Mouse (Mus musculus) kidney, postnatal 0 days (tissue): ENCODE data around the gene Hspa12b. TPM values are rescaled to one million over a fixed set of nuclear protein-coding genes. Genes with fewer than 3 reads are reported as not detected.

Experiments used
- ATAC-seq: fragments of 200-750 bp; cut with Nextera tagmentation; replicated peaks from 2 replicates; pipeline ENCODE4 v1.8.0; 2017; ENCODE audit warnings: low read depth, moderate number of reproducible peaks, moderate TSS enrichment, moderate library complexity; ENCODE audit not compliant: low FRiP score
- DNase-seq: peaks from one replicate; pipeline ENCODE4 v3.0.0-alpha.2; 2016; ENCODE audit warnings: low spot score
- H3K27ac ChIP-seq: fragments of 300-500 bp; sonication (generic); 2 replicates; pipeline ENCODE4 v1.5.1; 2014; ENCODE audit warnings: mild to moderate bottlenecking
- H3K27me3 ChIP-seq: fragments of 300-500 bp; sonication (generic); 2 replicates; pipeline ENCODE4 v1.6.1; 2014; ENCODE audit warnings: low read length, mixed read lengths; ENCODE audit not compliant: insufficient read depth
- H3K36me3 ChIP-seq: fragments of 300-500 bp; sonication (generic); 2 replicates; pipeline ENCODE4 v1.6.1; 2014; ENCODE audit warnings: low read length, mixed read lengths; ENCODE audit not compliant: insufficient read depth
- H3K4me1 ChIP-seq: fragments of 300-500 bp; sonication (generic); replicated peaks from 2 replicates; pipeline ENCODE4 v1.6.1; 2014; ENCODE audit warnings: antibody characterized with exemption, low read length, mixed read lengths; ENCODE audit not compliant: insufficient read depth
- H3K4me2 ChIP-seq: fragments of 300-500 bp; sonication (generic); 2 replicates; pipeline ENCODE4 v1.6.1; 2014; ENCODE audit warnings: mild to moderate bottlenecking, low read length, moderate library complexity, mixed read lengths
- H3K4me3 ChIP-seq: fragments of 300-500 bp; sonication (generic); replicated peaks from 2 replicates; pipeline ENCODE4 v1.5.1; 2014; ENCODE audit warnings: low read depth, low read length
- H3K9ac ChIP-seq: fragments of 300-500 bp; sonication (generic); 2 replicates; pipeline ENCODE4 v1.6.1; 2014; ENCODE audit warnings: low read depth, low read length
- H3K9me3 ChIP-seq: fragments of 300-500 bp; sonication (generic); replicated peaks from 2 replicates; pipeline ENCODE4 v1.6.1; 2016; ENCODE audit warnings: low read length, inconsistent platforms, mixed read lengths
- CTCF ChIP-seq: IDR thresholded peaks from 2 replicates; pipeline ENCODE4 v1.5.1; 2016; ENCODE audit warnings: antibody characterized with exemption, low read depth, mild to moderate bottlenecking, moderate library complexity
- WGBS: fragments of 180-500 bp; shearing (Covaris S2); extraction: QIAGEN DNeasy Blood & Tissue Kit; methylation state at CpG from one replicate; pipeline ENCODE4 v1.1.7; 2014; 5-methylcytosine and 5-hydroxymethylcytosine counted together
- polyA plus RNA-seq: library from polyadenylated mRNA; unstranded; fragments of >200 nt; fragmentation: Nextera tagmentation; extraction: Ambion mirVana; gene quantifications from 2 replicates; pipeline ENCODE4 v1.2.1, GENCODE M21; 2015

Hspa12b gene
- polyA plus RNA-seq, result 9.4 and 9.8 TPM in 2 replicates

DNA sequence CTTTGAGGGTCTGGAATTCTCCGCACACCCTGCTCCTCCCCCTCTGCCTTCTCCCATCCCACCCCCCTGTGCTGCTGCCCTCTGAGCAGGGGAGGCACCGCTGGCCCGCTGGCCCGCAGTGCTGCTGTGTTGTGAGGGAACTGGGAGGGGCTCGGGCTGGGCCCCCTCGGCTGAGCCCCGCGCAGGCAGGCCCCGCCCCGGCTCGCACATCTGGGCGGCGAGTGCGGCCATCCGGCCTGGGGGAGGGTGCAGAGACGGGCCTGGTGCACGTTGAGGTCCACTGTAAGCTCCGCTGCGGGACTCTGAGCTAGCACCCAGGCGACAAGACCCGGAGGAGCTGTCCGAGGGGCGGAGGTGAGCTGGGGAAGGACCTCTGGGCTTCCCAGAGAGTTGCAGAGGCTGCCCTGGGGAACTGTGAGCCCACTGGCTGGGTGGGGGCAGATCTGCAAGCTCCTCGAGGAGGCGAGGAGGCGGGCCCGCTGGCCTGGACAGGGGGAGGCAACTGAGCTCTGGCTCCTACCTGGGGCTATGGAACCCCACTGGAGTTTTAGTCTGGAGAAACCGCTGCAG lies at the start of gene Hspa12b:
Gene Hspa12b, plus strand, starts transcription at position 120 of the 570 bp plus-strand sequence.
- TF ChIP-seq CTCF, result no peak

DNA sequence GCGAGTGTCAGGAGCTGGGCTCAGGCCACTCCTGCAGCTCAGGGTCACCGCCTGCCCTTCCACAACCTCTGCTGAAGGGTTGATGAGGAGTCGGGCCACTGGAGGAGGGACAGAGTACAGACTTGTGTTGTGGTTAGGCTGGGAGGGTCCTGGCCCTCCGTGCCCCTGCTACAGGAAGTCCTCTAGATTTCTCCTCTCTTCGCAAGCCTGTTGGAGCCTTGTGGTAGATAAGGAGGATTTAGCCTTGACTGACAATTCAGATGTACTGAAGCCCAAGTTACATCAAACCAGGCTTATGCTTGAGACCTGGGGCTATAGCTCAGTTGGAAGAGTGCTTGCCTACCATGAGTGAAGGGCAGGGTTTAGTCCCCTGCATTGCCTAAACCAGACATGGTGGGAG lies 46.6 kb upstream of the Hspa12b start:
- ATAC-seq, result no peak
- 66% methylated on average over 5 of the region's 5 CpGs for WGBS
- no peak overlapping the region for H3K4me3 ChIP-seq
- H3K9ac ChIP-seq, result no peak overlapping the region
- H3K27ac ChIP-seq, result no peak overlapping the region
- H3K4me1 ChIP-seq, result no peaks in the 10 kb centered on the region
- no peaks in the 10 kb centered on the region for H3K9me3 ChIP-seq
- no peaks in the 10 kb centered on the region for H3K36me3 ChIP-seq
- no peak overlapping the region for H3K4me2 ChIP-seq
- H3K27me3 ChIP-seq, result no peaks in the 10 kb centered on the region
- DNase-seq, result no peak
- no peak for TF ChIP-seq CTCF

More for the DNA sequence above, at the start of gene Hspa12b:
- peaks cover 17% of the 10 kb centered on the region for H3K4me1 ChIP-seq
- peak within 1 kb of the TSS; percentile 83 for H3K4me2 ChIP-seq
- H3K4me3 ChIP-seq, result peak within 1 kb of the TSS; percentile 57
- peak; percentile 89 for ATAC-seq
- H3K36me3 ChIP-seq, result no peaks in the 10 kb centered on the region
- H3K27me3 ChIP-seq, result no peaks in the 10 kb centered on the region
- WGBS, result 1% methylated on average over 27 of the region's 28 CpGs
- peak; percentile 88 for DNase-seq
- H3K9ac ChIP-seq, result peak within 1 kb of the TSS; percentile 72
- H3K9me3 ChIP-seq, result no peaks in the 10 kb centered on the region
- peak within 1 kb of the TSS; percentile 82 for H3K27ac ChIP-seq

DNA sequence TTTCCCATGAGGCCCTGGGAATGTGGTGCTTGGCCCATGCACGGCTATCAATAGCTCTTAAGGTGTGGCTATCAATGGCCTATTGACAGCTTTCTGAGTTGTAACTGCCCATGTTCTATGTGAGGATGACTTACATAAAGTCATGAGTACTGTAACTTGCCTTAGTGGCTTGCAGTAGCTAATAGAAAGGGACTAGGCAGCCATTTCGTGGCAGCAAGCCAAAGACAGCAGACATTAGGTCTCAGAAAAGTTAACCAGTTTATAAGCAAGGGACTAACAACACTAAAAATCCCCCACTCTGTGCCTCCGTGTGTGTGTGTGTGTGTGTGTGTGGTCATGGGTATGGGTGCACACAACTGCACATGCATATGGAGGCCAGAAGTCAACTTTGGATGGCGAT lies 42.9 kb upstream of the Hspa12b start:
- H3K4me1 ChIP-seq, result no peaks in the 10 kb centered on the region
- ATAC-seq (no peak), DNase-seq (no peak)
- no peak overlapping the region for H3K4me3 ChIP-seq
- WGBS, result 82% methylated on average over 4 of the region's 4 CpGs
- H3K9me3 ChIP-seq, result no peaks in the 10 kb centered on the region
- no peak overlapping the region for H3K9ac ChIP-seq
- no peaks in the 10 kb centered on the region for H3K36me3 ChIP-seq
- TF ChIP-seq CTCF, result no peak
- H3K27me3 ChIP-seq, result no peaks in the 10 kb centered on the region
- H3K27ac ChIP-seq, result no peak overlapping the region
- no peak overlapping the region for H3K4me2 ChIP-seq

DNA sequence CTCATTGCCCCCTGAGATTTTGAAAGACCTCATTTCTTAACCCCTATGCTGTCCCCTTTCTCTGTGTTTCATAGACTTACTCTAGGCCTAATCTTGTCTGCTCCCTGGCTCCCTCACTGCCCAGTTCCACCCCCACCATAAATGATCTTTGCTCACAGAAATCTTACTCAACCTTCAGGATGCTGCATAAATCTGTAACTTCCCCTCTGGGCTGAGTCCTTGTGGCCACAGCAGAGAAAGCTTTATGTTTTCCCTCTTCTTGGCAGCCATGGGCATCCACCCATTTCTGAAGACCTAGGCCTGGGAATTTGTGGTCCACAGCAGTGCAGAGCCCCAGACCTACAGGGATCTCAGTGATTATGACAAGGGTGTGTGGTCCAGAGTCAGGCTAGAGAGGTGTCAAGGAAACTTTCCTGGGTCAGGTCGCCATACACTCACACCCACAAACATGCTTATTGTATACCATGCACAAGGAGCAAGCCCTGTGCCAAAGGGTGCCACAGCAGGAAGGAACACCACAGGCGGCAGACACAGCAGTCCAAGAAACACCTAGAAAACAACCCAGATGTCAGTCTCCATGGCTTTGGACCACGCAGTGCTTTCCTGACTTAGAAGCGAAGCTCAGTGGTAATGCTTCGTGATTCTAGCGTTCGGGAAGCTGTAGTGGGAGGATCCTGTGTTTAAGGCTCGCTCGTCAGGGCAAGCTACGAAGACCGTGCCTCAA lies 40.3 kb upstream of the Hspa12b start, which contains the start of gene Siglec1:
Gene Siglec1, minus strand, starts transcription at position 99 of the 724 bp plus-strand sequence.
- H3K4me3 ChIP-seq, result no peak within 1 kb of the TSS
- ATAC-seq (no peak), DNase-seq (no peak)
- H3K9ac ChIP-seq, result no peak within 1 kb of the TSS
- 0 out of 2 replicates have a peak within 1 kb of the TSS, but pooled peaks have one; percentile 5 for H3K27ac ChIP-seq
- 69% methylated on average over 11 of the region's 11 CpGs for WGBS
- H3K36me3 ChIP-seq, result no peaks in the 10 kb centered on the region
- no peak within 1 kb of the TSS for H3K4me2 ChIP-seq
- TF ChIP-seq CTCF, result no peak
- no peaks in the 10 kb centered on the region for H3K27me3 ChIP-seq
- H3K4me1 ChIP-seq, result no peaks in the 10 kb centered on the region
- no peaks in the 10 kb centered on the region for H3K9me3 ChIP-seq

DNA sequence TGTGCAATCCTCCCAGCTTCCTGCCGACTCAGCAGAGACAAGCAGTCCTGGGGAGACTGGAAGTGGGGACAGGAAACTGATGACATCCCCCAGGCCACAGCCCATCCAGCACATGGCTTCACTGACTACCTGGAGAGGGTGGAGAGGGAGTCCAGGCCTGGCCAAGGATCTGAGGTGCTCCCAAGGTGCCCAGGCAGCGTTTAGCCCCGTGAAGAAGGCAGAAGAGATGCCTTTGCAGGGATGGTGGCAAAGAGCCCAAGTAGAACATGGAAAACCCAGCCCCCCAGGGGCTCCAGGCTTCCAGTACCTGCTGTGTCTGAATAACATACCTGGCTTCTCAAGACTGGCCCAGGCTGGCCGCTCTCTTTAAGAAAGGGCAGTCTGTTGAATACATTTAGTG lies 38.5 kb upstream of the Hspa12b start:
- DNase-seq, result no peak
- H3K4me2 ChIP-seq, result no peak overlapping the region

DNA sequence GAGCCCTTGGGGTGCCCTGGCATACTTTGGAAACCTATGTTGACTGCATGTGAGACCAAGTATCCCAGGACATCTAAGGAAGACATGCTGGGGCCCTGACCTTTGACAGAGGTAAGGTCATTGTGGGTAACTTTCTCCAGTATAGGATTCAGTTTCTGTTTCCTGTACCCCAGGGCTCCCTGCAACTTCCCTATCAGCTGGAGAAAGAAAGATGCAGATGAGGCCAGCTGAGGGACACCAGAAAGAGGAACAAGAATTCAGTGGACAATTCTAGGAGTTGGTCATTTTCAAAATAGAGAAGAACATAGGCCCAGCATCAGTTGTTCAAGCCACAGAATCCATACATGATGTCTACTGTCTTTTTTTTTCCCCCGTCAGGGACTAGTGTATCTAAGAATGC lies 37.4 kb upstream of the Hspa12b start:
- Histone ChIP-seq H3K27ac (no peak overlapping the region), H3K4me2 (no peak overlapping the region), H3K4me1 (no peaks in the 10 kb centered on the region), H3K9me3 (no peaks in the 10 kb centered on the region), H3K9ac (no peak overlapping the region), H3K4me3 (no peak overlapping the region), H3K36me3 (no peaks in the 10 kb centered on the region), H3K27me3 (no peaks in the 10 kb centered on the region)
- TF ChIP-seq CTCF, result no peak
- 83% methylated on average over 1 of the region's 1 CpGs for WGBS
- no peak for ATAC-seq
- no peak for DNase-seq

More for the DNA sequence above, 38.5 kb upstream of the Hspa12b start:
- Histone ChIP-seq H3K4me1 (no peaks in the 10 kb centered on the region), H3K4me3 (no peak overlapping the region), H3K27me3 (no peaks in the 10 kb centered on the region), H3K9me3 (no peaks in the 10 kb centered on the region), H3K36me3 (no peaks in the 10 kb centered on the region), H3K9ac (no peak overlapping the region), H3K27ac (no peak overlapping the region)
- ATAC-seq, result no peak
- 72% methylated on average over 4 of the region's 4 CpGs for WGBS
- TF ChIP-seq CTCF, result no peak
